In the genomic region with DNA sequence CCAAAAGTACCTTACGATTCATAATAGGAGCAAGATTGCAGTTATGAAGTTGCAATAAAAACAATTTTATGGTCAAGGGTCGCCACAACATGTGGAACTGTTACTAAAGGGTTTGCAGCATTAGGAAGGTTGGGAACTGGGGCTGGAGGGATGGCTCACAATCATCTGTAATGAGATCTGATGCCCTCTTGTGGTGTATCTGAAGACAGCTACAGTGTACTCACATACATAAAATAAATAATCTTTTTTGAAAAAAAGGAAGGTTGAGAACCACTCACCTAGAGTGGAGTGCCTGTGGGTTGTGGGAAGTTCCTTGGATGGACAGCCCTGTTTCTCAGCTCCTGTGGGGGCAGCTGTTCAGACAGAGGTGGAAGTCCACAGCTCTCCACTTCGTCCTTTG, we compare ENCODE assay signal across 11 mouse cellular contexts. TPM values are rescaled to one million over a fixed set of nuclear protein-coding genes. Genes with fewer than 3 reads are reported as not detected.
A peak's percentile ranks its signal among the peaks of the same experiment; 100 is the strongest.
DNase-seq lines count a peak whose midpoint lies in the region; ATAC-seq and TF ChIP-seq lines count a peak whose summit lies in the region.
"Had no signal": no experiment of that assay in that cellular context is flagged by ENCODE, and none has a peak within 500 bp of the region (broad histone marks: within the 10 kb centered on the region; RNA-seq: fewer than 3 reads in every experiment).

No protein-coding gene starts in this region.

- TF ChIP-seq EP300 in stomach, postnatal 0 days (optimal IDR thresholded peaks at IDR 0.05) = no peak

- no peak overlapping the region for H3K9ac ChIP-seq in kidney, embryonic 14.5 days (ENCODE audit: low read depth, low read length)
- H3K9ac ChIP-seq in midbrain, embryonic 16.5 days (ENCODE audit: low read depth, low read length) = no peak overlapping the region
- H3K9ac ChIP-seq in embryonic facial prominence, embryonic 12.5 days = no peak overlapping the region
- no peak overlapping the region for H3K9ac ChIP-seq in stomach, postnatal 0 days (ENCODE audit: low read length)

- ATAC-seq in kidney, embryonic 14.5 days (ENCODE audit: low FRiP score, low TSS enrichment) = no peak
- 0 out of 2 replicates have a peak, but pooled peaks have one; percentile 42 for ATAC-seq in midbrain, embryonic 16.5 days
- ATAC-seq in embryonic facial prominence, embryonic 12.5 days (ENCODE audit: insufficient number of reproducible peaks, insufficient read depth, low FRiP score, low TSS enrichment) = no peak
- peak; percentile 25; the same call in 1 of the 2 replicates for ATAC-seq in stomach, postnatal 0 days (ENCODE audit: low FRiP score, low TSS enrichment)

- H3K27ac ChIP-seq in kidney, adult 2 months (ENCODE audit: insufficient read depth, low read depth, low read length) = no peak overlapping the region
- no peak overlapping the region for H3K27ac ChIP-seq in kidney, embryonic 14.5 days (ENCODE audit: low read depth, low read length)
- no peak overlapping the region for H3K27ac ChIP-seq in midbrain, embryonic 16.5 days (ENCODE audit: low read length)
- no peak overlapping the region for H3K27ac ChIP-seq in midbrain, embryonic 10.5 days (replicated peaks)
- 0 out of 2 replicates have a peak overlapping the region, but pooled peaks have one; percentile 36 for H3K27ac ChIP-seq in embryonic facial prominence, embryonic 12.5 days
- no peak overlapping the region for H3K27ac ChIP-seq in stomach, postnatal 0 days (replicated peaks)
- H3K27ac ChIP-seq: hindbrain, embryonic 10.5 days had no signal

- TF ChIP-seq CTCF in kidney, adult 2 months (conservative IDR thresholded peaks at IDR 0.05; ENCODE audit: insufficient read depth, insufficient read length, low read depth, low read length) = 0 out of 2 replicates have a peak, but pooled peaks have one; percentile 2
- peak; percentile 70 for TF ChIP-seq CTCF in stomach, postnatal 0 days (IDR thresholded peaks at IDR 0.05; ENCODE audit: low read depth)

- H3K4me3 ChIP-seq in kidney, adult 2 months (ENCODE audit: insufficient read depth, low read depth, low read length) = no peak overlapping the region
- H3K4me3 ChIP-seq in kidney, embryonic 14.5 days (ENCODE audit: low read length) = no peak overlapping the region
- H3K4me3 ChIP-seq in midbrain, embryonic 16.5 days (ENCODE audit: low read depth, low read length) = no peak overlapping the region
- H3K4me3 ChIP-seq in midbrain, embryonic 10.5 days = no peak overlapping the region
- H3K4me3 ChIP-seq in embryonic facial prominence, embryonic 12.5 days = no peak overlapping the region
- no peak overlapping the region for H3K4me3 ChIP-seq in stomach, postnatal 0 days (ENCODE audit: low read depth, low read length)
- H3K4me3 ChIP-seq: hindbrain, embryonic 10.5 days; myocyte had no signal

- no peaks in the 10 kb centered on the region for H3K27me3 ChIP-seq in kidney, adult 2 months (replicated peaks; ENCODE audit: control insufficient read depth, insufficient read depth, low read length)
- H3K27me3 ChIP-seq in kidney, embryonic 14.5 days (ENCODE audit: control insufficient read depth, insufficient read depth, low read length) = no peaks in the 10 kb centered on the region
- H3K27me3 ChIP-seq in midbrain, embryonic 16.5 days (ENCODE audit: control insufficient read depth, insufficient read depth, low read depth, low read length) = no peaks in the 10 kb centered on the region
- no peaks in the 10 kb centered on the region for H3K27me3 ChIP-seq in midbrain, embryonic 10.5 days (ENCODE audit: low read depth, poor library complexity, severe bottlenecking)
- no peaks in the 10 kb centered on the region for H3K27me3 ChIP-seq in embryonic facial prominence, embryonic 12.5 days
- H3K27me3 ChIP-seq in stomach, postnatal 0 days (ENCODE audit: control insufficient read depth, insufficient read depth, low read length) = no peaks in the 10 kb centered on the region

- DNase-seq in kidney, adult 2 months = no peak
- no peak for DNase-seq in midbrain, embryonic 10.5 days (ENCODE audit: low spot score)
- DNase-seq in stomach, postnatal 0 days (ENCODE audit: low spot score) = no peak
- DNase-seq in spleen, postnatal 10 days (ENCODE audit: low spot score in 2 of 2) = no peak

- no peak for TF ChIP-seq POLR2A in kidney, adult 2 months (IDR thresholded peaks at IDR 0.05; ENCODE audit: low read depth, low read length)

- WGBS in kidney, adult 2 months = 62% methylated on average over 3 of the region's 3 CpGs
- WGBS in kidney, embryonic 14.5 days = 59% methylated on average over 3 of the region's 3 CpGs
- WGBS in midbrain, embryonic 16.5 days = 74% methylated on average over 3 of the region's 3 CpGs
- WGBS in midbrain, embryonic 10.5 days = 70% methylated on average over 3 of the region's 3 CpGs
- 50% methylated on average over 3 of the region's 3 CpGs for WGBS in embryonic facial prominence, embryonic 12.5 days
- WGBS in stomach, postnatal 0 days = 62% methylated on average over 3 of the region's 3 CpGs

- H3K4me2 ChIP-seq in kidney, embryonic 14.5 days (replicated peaks; ENCODE audit: low read depth, low read length) = no peak overlapping the region
- H3K4me2 ChIP-seq in midbrain, embryonic 16.5 days (ENCODE audit: low read length) = no peak overlapping the region
- H3K4me2 ChIP-seq in embryonic facial prominence, embryonic 12.5 days (replicated peaks) = no peak overlapping the region
- H3K4me2 ChIP-seq in stomach, postnatal 0 days (replicated peaks; ENCODE audit: low read depth) = no peak overlapping the region

- no peaks in the 10 kb centered on the region for H3K4me1 ChIP-seq in kidney, adult 2 months (ENCODE audit: control insufficient read depth, insufficient read depth, low read length)
- H3K4me1 ChIP-seq in kidney, embryonic 14.5 days (ENCODE audit: control insufficient read depth, insufficient read depth, low read length) = no peaks in the 10 kb centered on the region
- H3K4me1 ChIP-seq in midbrain, embryonic 16.5 days (ENCODE audit: control insufficient read depth, insufficient read depth, low read length) = no peaks in the 10 kb centered on the region
- peaks cover 3% of the 10 kb centered on the region; the same call in 1 of the 2 replicates for H3K4me1 ChIP-seq in midbrain, embryonic 10.5 days
- H3K4me1 ChIP-seq in embryonic facial prominence, embryonic 12.5 days = peaks cover 4% of the 10 kb centered on the region; the same call in 1 of the 2 replicates
- no peaks in the 10 kb centered on the region for H3K4me1 ChIP-seq in stomach, postnatal 0 days (replicated peaks; ENCODE audit: control insufficient read depth, insufficient read depth)

- no peaks in the 10 kb centered on the region for H3K9me3 ChIP-seq in kidney, embryonic 14.5 days (ENCODE audit: control insufficient read depth, low read length)
- H3K9me3 ChIP-seq in midbrain, embryonic 16.5 days (replicated peaks; ENCODE audit: control insufficient read depth, low read length, poor library complexity, severe bottlenecking) = no peaks in the 10 kb centered on the region
- no peaks in the 10 kb centered on the region for H3K9me3 ChIP-seq in midbrain, embryonic 10.5 days (replicated peaks)
- no peaks in the 10 kb centered on the region for H3K9me3 ChIP-seq in embryonic facial prominence, embryonic 12.5 days
- no peaks in the 10 kb centered on the region for H3K9me3 ChIP-seq in stomach, postnatal 0 days (ENCODE audit: control insufficient read depth, low read length)
- H3K9me3 ChIP-seq: G1E; hindbrain, embryonic 10.5 days had no signal

- no peaks in the 10 kb centered on the region for H3K36me3 ChIP-seq in kidney, adult 2 months (ENCODE audit: control insufficient read depth, insufficient read depth, low read length)
- H3K36me3 ChIP-seq in kidney, embryonic 14.5 days (ENCODE audit: control insufficient read depth, insufficient read depth, low read length) = peaks cover 4% of the 10 kb centered on the region; the same call in 1 of the 2 replicates
- H3K36me3 ChIP-seq in midbrain, embryonic 16.5 days (ENCODE audit: control insufficient read depth, insufficient read depth, low read length) = no peaks in the 10 kb centered on the region
- peaks cover 20% of the 10 kb centered on the region for H3K36me3 ChIP-seq in midbrain, embryonic 10.5 days
- H3K36me3 ChIP-seq in embryonic facial prominence, embryonic 12.5 days = peaks cover 11% of the 10 kb centered on the region; the same call in 1 of the 2 replicates
- H3K36me3 ChIP-seq in stomach, postnatal 0 days (ENCODE audit: control insufficient read depth, insufficient read depth, low read length) = no peaks in the 10 kb centered on the region

RNA-seq across cellular contexts. Expression of a gene that starts 30.3 kb away (rescaled TPM):
- polyA plus RNA-seq in kidney, adult 2 months (2012; rRNA removed) = not detected in 2 replicates
- polyA plus RNA-seq in kidney, embryonic 14.5 days (2014; fragmentation: Nextera tagmentation; extraction: Ambion mirVana) = 2.0 and 3.5 TPM in 2 replicates
- 0.58 and 0.65 TPM in 2 replicates for polyA plus RNA-seq in midbrain, embryonic 16.5 days (2015; fragmentation: Nextera tagmentation; extraction: Ambion mirVana)
- polyA plus RNA-seq in midbrain, embryonic 10.5 days (2016; fragmentation: Nextera tagmentation; extraction: Ambion mirVana) = 4.5 and 6.0 TPM in 2 replicates
- 20.5 and 22.3 TPM in 2 replicates for polyA plus RNA-seq in embryonic facial prominence, embryonic 12.5 days (2016; fragmentation: Nextera tagmentation; extraction: Ambion mirVana)
- polyA plus RNA-seq in stomach, postnatal 0 days (2015; fragmentation: Nextera tagmentation; extraction: Ambion mirVana) = 7.2 and 8.5 TPM in 2 replicates
- polyA plus RNA-seq: G1E; large intestine, adult 2 months; myocyte had no signal

Comparison
In these comparisons a context has a peak if more than half of its experiments do, and no peak if none do; other contexts are left out.
1. ATAC-seq: peak in midbrain, embryonic 16.5 days (single experiment) and stomach, postnatal 0 days (single experiment); none in kidney, embryonic 14.5 days (single experiment) and embryonic facial prominence, embryonic 12.5 days (single experiment).